Mouse (Mus musculus) heart, embryonic 10.5 days (tissue): ENCODE measurements around the gene Olfr913. TPM values are rescaled to one million over a fixed set of nuclear protein-coding genes. Genes with fewer than 3 reads are reported as not detected.

Experiments
- DNase-seq: peaks from one replicate; pipeline ENCODE4 v3.0.0-alpha.2; 2017; ENCODE audit warnings: low spot score
- H3K27ac ChIP-seq: fragments of 300-500 bp; sonication (generic); 2 replicates; pipeline ENCODE4 v1.5.1; 2016; ENCODE audit warnings: mild to moderate bottlenecking
- H3K27me3 ChIP-seq: fragments of 300-500 bp; sonication (generic); 2 replicates; pipeline ENCODE4 v1.6.1; 2016; ENCODE audit warnings: mild to moderate bottlenecking; ENCODE audit not compliant: poor library complexity, insufficient read depth, severe bottlenecking
- H3K36me3 ChIP-seq: fragments of 300-500 bp; sonication (generic); 2 replicates; pipeline ENCODE4 v1.6.1; 2016; ENCODE audit warnings: mild to moderate bottlenecking, moderate library complexity
- H3K4me1 ChIP-seq: fragments of 300-500 bp; sonication (generic); 2 replicates; pipeline ENCODE4 v1.6.1; 2016; ENCODE audit warnings: mild to moderate bottlenecking
- H3K4me3 ChIP-seq: fragments of 300-500 bp; sonication (generic); 2 replicates; pipeline ENCODE4 v1.5.1; 2016; ENCODE audit warnings: mild to moderate bottlenecking, moderate library complexity
- H3K9me3 ChIP-seq: fragments of 300-500 bp; sonication (generic); 2 replicates; pipeline ENCODE4 v1.6.1; 2016; ENCODE audit warnings: mild to moderate bottlenecking, moderate library complexity
- WGBS: fragments of 180-500 bp; shearing (Covaris S2); methylation state at CpG from one replicate; pipeline ENCODE4 v1.1.7; 2016; 5-methylcytosine and 5-hydroxymethylcytosine counted together
- polyA plus RNA-seq: library from polyadenylated mRNA; unstranded; fragments of >200 nt; fragmentation: Nextera tagmentation; extraction: Ambion mirVana; gene quantifications from 2 replicates; pipeline ENCODE4 v1.2.1, GENCODE M21; 2016

Gene Olfr913
- polyA plus RNA-seq: not detected in 2 replicates

- Histone ChIP-seq H3K36me3 (no peaks in the 10 kb centered on the region), H3K27me3 (no peaks in the 10 kb centered on the region), H3K9me3 (no peaks in the 10 kb centered on the region), H3K4me1 (no peaks in the 10 kb centered on the region), H3K4me3 (no peak within 1 kb of the TSS), H3K27ac (no peak within 1 kb of the TSS)
- no peak for DNase-seq
- WGBS: 59% methylated on average over 2 of the region's 2 CpGs
Measured at GRCm38 (mm10) chr9:38592459-38592858, at the start of gene Olfr913. Gene Olfr913, plus strand, starts transcription at chr9:38592759.

DNA sequence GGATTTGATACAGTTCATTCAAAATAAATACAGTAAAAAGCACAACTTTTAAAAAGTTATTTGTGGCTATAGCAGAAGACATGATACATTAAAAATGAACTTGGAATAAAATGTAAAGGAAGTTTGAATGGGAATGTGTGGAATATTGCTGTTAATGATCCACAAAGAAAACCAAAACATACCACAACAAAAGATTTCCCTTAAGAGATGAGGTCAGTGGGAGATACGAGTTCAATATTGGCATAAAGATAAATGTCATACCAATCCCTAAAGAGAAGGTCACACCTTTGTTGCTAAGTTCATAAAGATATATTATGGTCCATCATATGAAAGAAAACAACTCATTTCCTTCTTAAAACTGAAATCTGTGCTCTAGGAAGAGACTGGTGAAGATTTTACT is 12.7 kb upstream of the Olfr913 start, which contains the start of gene Olfr912:
Gene Olfr912, plus strand, starts transcription at position 301 of the 400 bp plus-strand sequence.
- 65% methylated on average over 1 of the region's 1 CpGs for WGBS
- no peak for DNase-seq
- H3K4me1 ChIP-seq: no peaks in the 10 kb centered on the region

GRCm38 (mm10) chr9:38591056-38591455 is 1.5 kb upstream of the Olfr913 start:
- H3K27ac ChIP-seq: no peak overlapping the region
- 40% methylated on average over 1 of the region's 1 CpGs for WGBS
- H3K9me3 ChIP-seq: no peaks in the 10 kb centered on the region
- no peaks in the 10 kb centered on the region for H3K4me1 ChIP-seq
- DNase-seq: no peak
- no peaks in the 10 kb centered on the region for H3K27me3 ChIP-seq
- no peak overlapping the region for H3K4me3 ChIP-seq
- H3K36me3 ChIP-seq: no peaks in the 10 kb centered on the region

More for the DNA sequence above, 12.7 kb upstream of the Olfr913 start, which contains the start of gene Olfr912:
- Histone ChIP-seq H3K4me3 (no peak within 1 kb of the TSS), H3K27ac (no peak within 1 kb of the TSS), H3K27me3 (no peaks in the 10 kb centered on the region), H3K9me3 (no peaks in the 10 kb centered on the region), H3K36me3 (no peaks in the 10 kb centered on the region)

GRCm38 (mm10) chr9:38604802-38605201 is 12.2 kb downstream of the Olfr913 start, which contains the start of gene Olfr914:
Gene Olfr914, plus strand, starts transcription at chr9:38605102.
- no peaks in the 10 kb centered on the region for H3K9me3 ChIP-seq
- no peaks in the 10 kb centered on the region for H3K4me1 ChIP-seq
- no peak within 1 kb of the TSS for H3K27ac ChIP-seq
- no peaks in the 10 kb centered on the region for H3K27me3 ChIP-seq
- no peak within 1 kb of the TSS for H3K4me3 ChIP-seq
- WGBS: 63% methylated on average over 2 of the region's 2 CpGs
- H3K36me3 ChIP-seq: no peaks in the 10 kb centered on the region
- no peak for DNase-seq

GRCm38 (mm10) chr9:38632406-38632805 is 39.8 kb downstream of the Olfr913 start:
- Histone ChIP-seq H3K9me3 (no peaks in the 10 kb centered on the region), H3K36me3 (no peaks in the 10 kb centered on the region), H3K27ac (no peak overlapping the region), H3K27me3 (no peaks in the 10 kb centered on the region), H3K4me1 (no peaks in the 10 kb centered on the region), H3K4me3 (no peak overlapping the region)
- DNase-seq: no peak
- 79% methylated on average over 4 of the region's 4 CpGs for WGBS

Other genes starting within 250 kb of the Olfr913 start
- gene Olfr898, start 244.3 kb upstream of the Olfr913 start, polyA plus RNA-seq: not detected in 2 replicates
- not detected in 2 replicates for gene Olfr250, start 225.9 kb upstream of the Olfr913 start, polyA plus RNA-seq
- not detected in 2 replicates for gene Olfr251, start 215.7 kb upstream of the Olfr913 start, polyA plus RNA-seq
- gene Olfr147, start 191.1 kb upstream of the Olfr913 start, polyA plus RNA-seq: not detected in 2 replicates
- gene Olfr901, start 163.3 kb upstream of the Olfr913 start, polyA plus RNA-seq: not detected in 2 replicates
- not detected in 2 replicates for gene Olfr902, start 145.1 kb upstream of the Olfr913 start, polyA plus RNA-seq
- gene Olfr904, start 129.6 kb upstream of the Olfr913 start, polyA plus RNA-seq: not detected in 2 replicates
- not detected in 2 replicates for gene Olfr905, start 121.7 kb upstream of the Olfr913 start, polyA plus RNA-seq
- gene Olfr906, start 105.7 kb upstream of the Olfr913 start, polyA plus RNA-seq: not detected in 2 replicates
- not detected in 2 replicates for gene Olfr907, start 97.0 kb upstream of the Olfr913 start, polyA plus RNA-seq
- not detected in 2 replicates for gene Olfr911-ps1, start 71.2 kb upstream of the Olfr913 start, polyA plus RNA-seq
- not detected in 2 replicates for gene Olfr910, start 54.9 kb upstream of the Olfr913 start, polyA plus RNA-seq
- gene Olfr912, start 12.6 kb upstream of the Olfr913 start, polyA plus RNA-seq: not detected in 2 replicates
- gene Olfr914, start 12.3 kb downstream of the Olfr913 start, polyA plus RNA-seq: not detected in 2 replicates
- gene Olfr916, start 67.1 kb downstream of the Olfr913 start, polyA plus RNA-seq: not detected in 2 replicates
- gene Olfr917, start 73.1 kb downstream of the Olfr913 start, polyA plus RNA-seq: not detected in 2 replicates
- not detected in 2 replicates for gene Olfr918, start 81.8 kb downstream of the Olfr913 start, polyA plus RNA-seq
- not detected in 2 replicates for gene Olfr919, start 110.9 kb downstream of the Olfr913 start, polyA plus RNA-seq
- 10.2 and 16.5 TPM in 2 replicates for gene Vwa5a, start 125.5 kb downstream of the Olfr913 start, polyA plus RNA-seq
- gene Olfr920, start 159.5 kb downstream of the Olfr913 start, polyA plus RNA-seq: 0.03 TPM in 1 of 2 replicates, not detected in the other
- not detected in 2 replicates for gene Olfr921, start 180.3 kb downstream of the Olfr913 start, polyA plus RNA-seq
- not detected in 2 replicates for gene Olfr922, start 221.9 kb downstream of the Olfr913 start, polyA plus RNA-seq
- gene Olfr923, start 233.8 kb downstream of the Olfr913 start, polyA plus RNA-seq: not detected in 2 replicates